Mouse (Mus musculus): ENCODE measurements at regions not wholly inside any gene's neighbourhood (a gene's known extent, or its start where the extent isn't known, plus 50 kb on each side); places are given as distances from the start of the nearest gene placed in this dataset.

GRCm38 (mm10) chr16:95929700-95930435 lies 60.9 kb downstream of the Psmg1 start:
- H3K9me3 ChIP-seq, result no peaks in the 10 kb centered on the region
- DNase-seq (ENCODE audit: low spot score), result no peak
- H3K4me3 ChIP-seq, result no peak overlapping the region
- peak overlapping the region; percentile 23; the same call in 1 of the 2 replicates for H3K27ac ChIP-seq
- H3K4me1 ChIP-seq (replicated peaks), result peaks cover 20% of the 10 kb centered on the region
- WGBS, result 78% methylated on average over 14 of the region's 14 CpGs
- H3K27me3 ChIP-seq (ENCODE audit: insufficient read depth, poor library complexity, severe bottlenecking), result no peaks in the 10 kb centered on the region
- H3K36me3 ChIP-seq, result no peaks in the 10 kb centered on the region

- H3K27ac ChIP-seq, result no peak overlapping the region; the same call in 1 of the 2 replicates
- H3K27me3 ChIP-seq (ENCODE audit: insufficient read depth, poor library complexity, severe bottlenecking), result no peaks in the 10 kb centered on the region
- no peak overlapping the region for H3K4me3 ChIP-seq
- no peaks in the 10 kb centered on the region for H3K9me3 ChIP-seq
- DNase-seq (ENCODE audit: low spot score), result no peak
- H3K4me1 ChIP-seq (replicated peaks), result peaks cover 20% of the 10 kb centered on the region
- H3K36me3 ChIP-seq, result no peaks in the 10 kb centered on the region
- WGBS, result 72% methylated on average over 18 of the region's 18 CpGs
These were observed 62.2 kb downstream of the Psmg1 start for GRCm38 (mm10) chr16:95928290-95929260.

- Histone ChIP-seq H3K27me3 (ENCODE audit: insufficient read depth, poor library complexity, severe bottlenecking) (no peaks in the 10 kb centered on the region), H3K36me3 (no peaks in the 10 kb centered on the region), H3K4me1 (replicated peaks) (peaks cover 27% of the 10 kb centered on the region), H3K4me3 (no peak overlapping the region), H3K9me3 (no peaks in the 10 kb centered on the region), H3K27ac (no peak overlapping the region)
- WGBS, result 74% methylated on average over 6 of the region's 6 CpGs
- DNase-seq (ENCODE audit: low spot score), result no peak
These were observed 64.2 kb downstream of the Psmg1 start for GRCm38 (mm10) chr16:95926558-95926957.

GRCm38 (mm10) chr16:95924716-95925115 lies 66.0 kb downstream of the Psmg1 start:
- no peak for DNase-seq (ENCODE audit: low spot score)
- Histone ChIP-seq H3K9me3 (no peaks in the 10 kb centered on the region), H3K27me3 (ENCODE audit: insufficient read depth, poor library complexity, severe bottlenecking) (no peaks in the 10 kb centered on the region), H3K27ac (no peak overlapping the region), H3K36me3 (no peaks in the 10 kb centered on the region), H3K4me1 (replicated peaks) (peaks cover 22% of the 10 kb centered on the region), H3K4me3 (no peak overlapping the region)
- WGBS, result 79% methylated on average over 8 of the region's 8 CpGs

- H3K9me3 ChIP-seq, result no peaks in the 10 kb centered on the region
- no peak overlapping the region for H3K4me3 ChIP-seq
- DNase-seq (ENCODE audit: low spot score), result no peak
- no peaks in the 10 kb centered on the region for H3K36me3 ChIP-seq
- WGBS, result 86% methylated on average over 7 of the region's 7 CpGs
- H3K27ac ChIP-seq, result 0 out of 2 replicates have a peak overlapping the region, but pooled peaks have one; percentile 8
- peaks cover 15% of the 10 kb centered on the region for H3K4me1 ChIP-seq (replicated peaks)
- H3K27me3 ChIP-seq (ENCODE audit: insufficient read depth, poor library complexity, severe bottlenecking), result no peaks in the 10 kb centered on the region
These were observed 66.8 kb downstream of the Psmg1 start for GRCm38 (mm10) chr16:95923991-95924390.

GRCm38 (mm10) chr16:95922369-95922934 lies 68.3 kb downstream of the Psmg1 start:
- H3K9me3 ChIP-seq, result no peaks in the 10 kb centered on the region
- peaks cover 11% of the 10 kb centered on the region; the same call in 1 of the 2 replicates for H3K4me1 ChIP-seq (replicated peaks)
- H3K4me3 ChIP-seq, result no peak overlapping the region
- H3K27me3 ChIP-seq (ENCODE audit: insufficient read depth, poor library complexity, severe bottlenecking), result no peaks in the 10 kb centered on the region
- 69% methylated on average over 9 of the region's 9 CpGs for WGBS
- H3K27ac ChIP-seq, result peak overlapping the region; percentile 45; the same call in 1 of the 2 replicates
- peak; percentile 25 for DNase-seq (ENCODE audit: low spot score)
- no peaks in the 10 kb centered on the region for H3K36me3 ChIP-seq

GRCm38 (mm10) chr16:95921169-95921568 lies 69.6 kb downstream of the Psmg1 start:
- Histone ChIP-seq H3K4me1 (replicated peaks) (0 out of 2 replicates have a peak, but pooled peaks cover 11% of the 10 kb centered on the region), H3K36me3 (no peaks in the 10 kb centered on the region), H3K27me3 (ENCODE audit: insufficient read depth, poor library complexity, severe bottlenecking) (no peaks in the 10 kb centered on the region), H3K4me3 (no peak overlapping the region), H3K9me3 (no peaks in the 10 kb centered on the region), H3K27ac (no peak overlapping the region)
- DNase-seq (ENCODE audit: low spot score), result no peak
- WGBS, result 89% methylated on average over 4 of the region's 4 CpGs

- 92% methylated on average over 16 of the region's 16 CpGs for WGBS
These were observed 71.9 kb downstream of the Psmg1 start for GRCm38 (mm10) chr16:95918651-95919425.

GRCm38 (mm10) chr16:95917635-95918407 lies 72.9 kb downstream of the Psmg1 start:
- Histone ChIP-seq H3K4me3 (no peak overlapping the region), H3K36me3 (no peaks in the 10 kb centered on the region), H3K4me1 (replicated peaks) (0 out of 2 replicates have a peak, but pooled peaks cover 9% of the 10 kb centered on the region), H3K27me3 (ENCODE audit: insufficient read depth, poor library complexity, severe bottlenecking) (no peaks in the 10 kb centered on the region), H3K9me3 (no peaks in the 10 kb centered on the region), H3K27ac (no peak overlapping the region)
- no peak for DNase-seq (ENCODE audit: low spot score)
- 74% methylated on average over 14 of the region's 14 CpGs for WGBS

More at GRCm38 (mm10) chr16:95918651-95919425, 71.9 kb downstream of the Psmg1 start:
- Histone ChIP-seq H3K27ac (no peak overlapping the region), H3K4me1 (replicated peaks) (0 out of 2 replicates have a peak, but pooled peaks cover 11% of the 10 kb centered on the region), H3K9me3 (no peaks in the 10 kb centered on the region), H3K27me3 (ENCODE audit: insufficient read depth, poor library complexity, severe bottlenecking) (no peaks in the 10 kb centered on the region), H3K4me3 (no peak overlapping the region), H3K36me3 (no peaks in the 10 kb centered on the region)
- no peak for DNase-seq (ENCODE audit: low spot score)

GRCm38 (mm10) chr16:95913879-95914278 lies 76.9 kb downstream of the Psmg1 start:
- Histone ChIP-seq H3K27ac (no peak overlapping the region), H3K4me3 (no peak overlapping the region), H3K9me3 (no peaks in the 10 kb centered on the region), H3K27me3 (ENCODE audit: insufficient read depth, poor library complexity, severe bottlenecking) (no peaks in the 10 kb centered on the region), H3K36me3 (no peaks in the 10 kb centered on the region), H3K4me1 (replicated peaks) (0 out of 2 replicates have a peak, but pooled peaks cover 3% of the 10 kb centered on the region)
- no peak for DNase-seq (ENCODE audit: low spot score)
- WGBS, result 80% methylated on average over 5 of the region's 5 CpGs

- no peaks in the 10 kb centered on the region for H3K36me3 ChIP-seq
- no peak overlapping the region for H3K27ac ChIP-seq
- no peaks in the 10 kb centered on the region for H3K9me3 ChIP-seq
- no peak for DNase-seq (ENCODE audit: low spot score)
- 88% methylated on average over 6 of the region's 6 CpGs for WGBS
- no peaks in the 10 kb centered on the region for H3K27me3 ChIP-seq (ENCODE audit: insufficient read depth, poor library complexity, severe bottlenecking)
- peaks cover 3% of the 10 kb centered on the region; the same call in 1 of the 2 replicates for H3K4me1 ChIP-seq (replicated peaks)
- H3K4me3 ChIP-seq, result no peak overlapping the region
These were observed 86.1 kb downstream of the Psmg1 start for GRCm38 (mm10) chr16:95904531-95905165.

Data from hindbrain, embryonic 10.5 days (tissue).